Mouse (Mus musculus) cerebellum, postnatal 4 days (tissue): ENCODE data around the gene Capn10.

Experiments
- DNase-seq, 2 experiments: peaks; one replicate each; pipeline ENCODE4 v3.0.0; 2022; ENCODE audit warnings: low spot score in 2 of 2, mixed read lengths in 1 of 2

Capn10 gene

DNA sequence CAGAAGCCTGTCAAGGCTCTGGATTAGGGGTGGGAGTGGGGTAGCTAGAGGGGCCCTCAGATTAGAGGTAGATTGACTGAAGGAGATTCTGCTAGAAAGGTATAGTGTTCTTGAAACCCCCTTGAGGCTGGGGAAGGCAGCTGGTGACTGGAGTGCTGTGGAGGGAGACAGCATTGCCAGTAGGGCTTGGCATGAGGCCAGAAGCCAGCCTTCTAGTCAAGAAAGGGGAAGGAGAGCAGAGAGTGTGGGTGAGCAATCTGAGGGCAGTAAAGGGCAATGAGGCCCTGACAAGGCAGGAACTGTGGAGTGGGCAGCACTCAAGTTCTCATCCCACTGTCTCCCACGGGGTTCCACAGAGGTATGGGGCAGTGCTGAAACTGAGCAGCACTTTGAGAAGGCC lies 38.7 kb downstream of the Capn10 start:
- peak in 1 of 2 experiments; percentile 30 for DNase-seq

DNA sequence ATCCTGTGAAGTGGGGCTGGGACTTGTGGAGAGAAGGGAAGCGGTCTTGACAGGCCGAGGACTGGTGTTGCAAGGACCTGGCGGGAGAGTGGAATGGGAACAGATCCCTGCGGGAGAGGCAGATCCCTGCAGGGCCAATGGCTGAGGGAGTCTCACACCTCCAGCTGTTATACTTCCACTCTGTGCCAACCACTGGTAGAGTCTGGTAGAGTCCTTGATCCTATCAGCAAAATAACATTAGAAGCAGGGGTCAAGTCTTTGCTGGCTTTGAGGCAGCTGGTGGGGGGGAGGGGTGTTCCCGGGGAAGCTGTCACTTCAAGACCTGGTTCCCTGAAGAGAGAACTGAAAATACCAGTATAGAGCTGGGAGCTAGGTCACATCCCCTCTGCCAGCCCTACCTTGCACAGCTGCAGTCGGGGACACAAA lies 42.0 kb downstream of the Capn10 start:
- DNase-seq, result no peak

DNA sequence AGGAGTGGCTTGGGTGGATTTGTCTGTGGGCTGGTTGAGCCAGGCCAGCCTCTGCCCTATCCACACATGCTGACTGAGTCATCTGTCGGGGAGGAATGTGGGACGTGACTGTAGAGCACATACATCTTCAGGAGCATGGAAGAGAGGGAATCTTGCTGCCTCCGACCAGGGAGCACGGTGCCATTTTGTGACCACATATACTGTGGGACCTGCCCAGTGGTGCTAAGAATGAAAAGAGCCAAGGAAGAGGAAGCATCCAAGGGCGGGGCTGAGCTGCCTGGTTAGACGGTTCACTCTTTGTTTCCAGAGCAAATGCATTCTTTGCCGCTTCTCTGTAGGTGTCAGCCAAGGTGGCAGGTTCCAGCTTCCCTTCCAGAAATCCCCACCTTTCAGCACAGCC lies 44.5 kb downstream of the Capn10 start:
- DNase-seq, result no peak

DNA sequence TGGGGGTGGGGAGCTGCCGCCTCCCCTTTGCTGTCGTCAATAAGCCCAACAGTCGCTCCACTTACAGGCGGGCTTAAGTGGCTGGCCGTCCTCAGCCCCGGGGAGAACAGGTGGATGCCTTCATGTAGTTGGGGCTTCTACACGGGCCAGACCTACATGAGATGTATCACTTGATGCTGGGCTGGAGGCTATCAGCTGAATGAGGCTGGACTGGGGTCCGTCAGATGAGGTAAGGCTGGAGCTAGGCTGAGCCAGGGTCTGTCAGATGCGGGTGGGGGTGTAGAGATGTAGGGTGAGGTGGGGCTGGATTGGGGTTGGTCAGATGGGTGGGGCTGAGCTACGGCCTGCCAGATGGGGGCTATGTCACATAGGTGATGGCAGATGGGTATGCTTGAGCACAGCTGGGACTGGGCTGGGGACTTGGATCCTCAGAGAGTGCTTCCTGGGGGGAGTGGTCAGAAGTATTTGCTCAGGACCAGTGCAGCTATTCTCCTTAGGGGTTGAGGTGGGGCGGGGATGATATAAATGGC lies 45.0 kb downstream of the Capn10 start:
- no peak for DNase-seq

DNA sequence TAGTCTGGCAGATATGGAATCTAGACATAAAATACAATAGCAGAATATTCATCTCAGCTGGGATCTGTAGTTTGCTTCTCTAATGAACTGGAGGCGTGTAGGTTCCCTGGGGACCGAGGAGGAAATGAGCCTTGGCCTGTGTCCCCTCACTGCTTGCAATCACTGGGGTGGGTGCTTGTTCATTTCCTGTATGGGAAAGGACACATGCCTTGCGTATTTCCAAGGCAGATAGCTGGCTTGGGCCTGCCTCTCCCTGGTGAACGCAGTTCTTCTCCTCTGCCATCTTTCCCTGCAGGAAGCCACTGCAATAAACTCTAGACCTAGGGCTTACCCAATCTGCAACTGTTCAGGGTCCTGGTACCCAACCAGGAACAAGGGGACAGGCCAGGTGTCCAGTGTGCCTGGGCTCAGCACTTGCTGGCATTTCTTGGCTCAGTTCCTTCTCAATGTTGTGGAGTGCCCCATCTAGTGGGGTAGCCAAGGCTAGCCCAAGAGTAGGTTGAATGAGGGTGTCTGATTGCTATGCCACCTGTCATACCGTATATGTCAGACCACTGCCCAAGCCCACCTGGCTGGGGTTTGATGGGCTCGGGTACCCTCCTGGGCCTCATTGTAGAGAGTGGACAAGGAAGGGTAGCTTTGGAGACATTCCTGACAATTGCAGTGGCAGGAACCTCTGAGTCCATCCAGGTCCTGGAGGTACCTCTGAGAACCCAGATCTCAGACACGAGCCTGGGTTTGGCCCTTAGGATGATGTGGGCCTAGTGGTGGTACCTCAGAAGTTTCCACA lies 47.1 kb downstream of the Capn10 start:
- no peak for DNase-seq

DNA sequence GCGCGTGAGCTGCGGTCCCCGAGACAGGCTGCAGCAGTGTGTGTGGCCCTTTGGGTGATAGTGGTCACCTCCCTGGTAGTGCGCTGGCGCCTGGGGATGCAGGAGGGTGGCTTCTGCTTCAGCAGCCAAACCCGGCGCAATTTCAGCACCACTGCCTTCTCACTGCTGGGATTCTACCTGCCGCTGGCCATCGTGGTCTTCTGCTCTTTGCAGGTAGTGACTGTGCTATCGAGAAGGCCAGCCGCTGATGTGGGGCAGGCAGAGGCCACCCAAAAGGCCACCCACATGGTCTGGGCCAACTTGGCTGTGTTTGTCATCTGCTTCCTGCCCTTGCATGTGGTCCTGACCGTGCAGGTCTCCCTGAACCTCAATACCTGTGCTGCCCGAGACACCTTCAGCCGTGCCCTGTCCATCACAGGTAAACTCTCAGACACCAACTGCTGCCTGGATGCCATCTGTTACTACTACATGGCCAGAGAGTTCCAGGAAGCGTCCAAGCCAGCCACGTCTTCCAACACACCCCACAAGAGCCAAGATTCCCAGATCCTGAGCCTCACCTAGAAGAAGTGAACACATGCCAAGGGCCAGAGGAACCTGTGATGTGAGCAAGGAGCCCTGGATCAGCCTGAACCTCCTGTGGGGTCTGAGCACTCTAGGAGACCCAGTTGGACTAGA lies 48.9 kb downstream of the Capn10 start:
- DNase-seq, result no peak

DNA sequence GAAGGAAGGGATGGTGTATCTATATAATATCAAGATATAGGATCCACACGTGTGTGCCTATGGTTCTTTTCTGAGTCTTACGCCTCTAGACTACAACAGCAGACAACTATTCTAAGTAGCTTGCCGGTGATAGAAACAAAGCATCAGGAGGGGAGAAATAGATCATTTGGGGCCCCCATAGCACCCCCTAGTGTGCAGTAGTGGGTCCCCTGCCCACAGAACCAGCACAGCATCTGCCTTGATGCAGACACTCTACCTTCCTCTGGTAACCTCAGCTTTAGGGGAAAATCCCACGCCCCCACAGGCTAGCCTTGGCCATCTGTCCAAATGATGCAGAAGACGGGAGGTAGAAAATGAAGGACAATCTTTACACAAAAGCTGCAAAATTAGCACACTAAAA lies 50.8 kb downstream of the Capn10 start:
- DNase-seq, result no peak

DNA sequence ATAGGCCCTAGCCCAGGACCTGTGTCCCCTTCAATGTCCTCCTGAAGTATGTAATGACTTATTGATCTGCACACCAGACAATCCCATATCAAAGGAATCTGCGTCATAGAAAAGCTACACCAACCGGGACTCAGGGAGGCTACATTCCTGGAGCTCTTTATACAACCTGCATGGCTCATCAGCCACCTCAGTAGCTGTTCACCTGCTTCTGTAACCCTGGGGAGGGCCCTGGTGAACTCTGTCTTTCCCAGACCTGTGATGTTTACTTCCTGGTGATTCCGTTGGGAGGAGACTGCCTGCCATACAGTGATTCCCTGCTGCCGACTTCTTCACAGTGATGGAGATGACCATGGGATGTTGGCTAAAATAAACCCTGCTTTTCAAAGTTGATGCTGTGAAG lies 54.7 kb downstream of the Capn10 start:
- DNase-seq, result peak in 1 of 2 experiments; percentile 16

DNA sequence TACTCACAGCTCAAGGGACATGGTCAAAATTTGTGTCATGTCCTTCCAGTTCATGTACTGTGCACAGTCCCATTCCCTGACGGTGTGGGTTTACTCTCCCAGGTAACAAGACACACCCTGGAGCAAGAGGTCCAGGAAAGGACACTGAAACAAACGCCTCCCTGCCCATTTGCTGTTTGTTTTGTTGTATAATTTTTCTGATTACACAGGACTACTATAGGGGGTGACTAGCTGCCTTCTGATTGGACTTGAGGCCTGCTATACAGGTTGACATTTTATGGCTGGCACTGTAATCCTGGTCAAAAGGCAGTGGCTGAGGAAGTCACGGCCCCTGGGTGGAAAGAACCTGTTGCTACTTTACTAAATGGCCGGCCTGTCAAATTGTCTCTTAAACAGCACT lies 55.7 kb downstream of the Capn10 start:
- DNase-seq, result no peak

DNA sequence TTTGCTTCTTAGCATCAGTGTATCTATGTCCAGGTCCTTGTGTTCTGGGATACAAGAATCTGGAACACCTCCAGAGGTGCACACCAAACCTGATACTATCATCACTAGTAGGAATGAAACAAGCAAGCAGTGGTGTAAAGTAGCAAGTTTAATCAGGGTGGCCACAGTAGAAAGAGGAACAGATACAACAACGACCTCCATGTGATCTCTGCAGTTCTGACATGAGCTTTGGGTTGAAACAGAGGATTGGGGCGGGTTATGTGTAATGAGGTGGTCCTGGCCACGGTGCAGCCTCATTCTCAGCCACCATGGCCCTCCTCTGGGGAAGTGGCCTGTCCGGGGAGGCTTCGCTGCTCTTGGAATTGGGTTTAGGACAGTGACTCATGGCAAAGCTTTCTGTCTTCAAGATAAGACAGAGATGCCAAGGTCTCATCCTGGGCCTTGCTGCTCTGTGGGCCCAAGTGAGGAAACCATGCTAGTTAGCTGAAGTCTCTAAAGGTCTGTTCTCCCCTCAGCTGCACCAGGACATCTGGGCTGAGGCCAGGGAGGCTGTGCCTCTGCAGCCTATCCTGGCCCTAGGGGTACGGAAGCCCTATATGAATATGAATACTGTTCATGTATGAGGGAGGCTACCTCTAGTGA lies 58.2 kb downstream of the Capn10 start:
- no peak for DNase-seq

DNA sequence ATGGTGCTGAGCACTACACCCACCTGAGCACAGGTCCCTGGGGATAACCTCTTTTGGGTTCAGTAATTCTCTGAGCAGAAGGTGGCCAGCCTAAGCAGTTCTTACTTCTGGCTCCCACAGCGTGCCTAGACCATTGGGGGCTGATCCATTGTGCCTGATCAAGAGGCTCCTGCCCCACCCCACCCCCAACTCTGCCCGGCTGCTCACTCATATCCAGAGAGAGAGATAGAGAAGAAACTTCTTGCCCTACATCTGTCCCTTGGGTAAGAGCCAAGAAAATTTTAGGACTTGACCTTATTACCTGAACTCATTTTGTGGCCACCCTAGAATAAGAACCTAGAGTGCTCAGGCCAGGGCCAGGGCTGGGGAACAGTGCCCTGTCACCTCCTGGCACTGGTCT lies 58.7 kb downstream of the Capn10 start:
- no peak for DNase-seq
